Mouse (Mus musculus): ENCODE measurements around the gene Naxd. TPM values are rescaled to one million over a fixed set of nuclear protein-coding genes. Genes with fewer than 3 reads are reported as not detected.

Gene Naxd
- polyA plus RNA-seq (2015; fragmentation: Nextera tagmentation; extraction: Ambion mirVana), result 128 and 132 TPM in 2 replicates

GRCm38 (mm10) chr8:11497017-11497990, at the start of gene Naxd:
Gene Naxd, plus strand, starts transcription at chr8:11497506.
- Histone ChIP-seq H3K9me3 (no peaks in the 10 kb centered on the region), H3K9ac (peak within 1 kb of the TSS; percentile 83), H3K4me3 (peak within 1 kb of the TSS; percentile 92), H3K27me3 (peaks cover 10% of the 10 kb centered on the region; the same call in 1 of the 2 replicates), H3K4me2 (replicated peaks) (peak within 1 kb of the TSS; percentile 83), H3K36me3 (peaks cover under 1% of the 10 kb centered on the region), H3K4me1 (peaks cover 24% of the 10 kb centered on the region), H3K27ac (peak within 1 kb of the TSS; percentile 69; the same call in 1 of the 2 replicates)
- peak; percentile 97 for ATAC-seq (ENCODE audit: low FRiP score, low read depth)
- WGBS, result 4% methylated on average over 72 of the region's 73 CpGs

- H3K4me2 ChIP-seq (replicated peaks), result no peak overlapping the region
- peaks cover 13% of the 10 kb centered on the region for H3K4me1 ChIP-seq
- WGBS, result 93% methylated on average over 23 of the region's 23 CpGs
- ATAC-seq (ENCODE audit: low FRiP score, low read depth), result no peak
- no peaks in the 10 kb centered on the region for H3K9me3 ChIP-seq
- peaks cover 53% of the 10 kb centered on the region for H3K36me3 ChIP-seq
- no peak overlapping the region for H3K27ac ChIP-seq
- H3K4me3 ChIP-seq, result no peak overlapping the region
- no peaks in the 10 kb centered on the region for H3K27me3 ChIP-seq
- no peak overlapping the region for H3K9ac ChIP-seq
Observed at GRCm38 (mm10) chr8:11447910-11448570, 49.3 kb upstream of the Naxd start.

- peaks cover 30% of the 10 kb centered on the region for H3K36me3 ChIP-seq
- ATAC-seq (ENCODE audit: low FRiP score, low read depth), result no peak
- H3K27ac ChIP-seq, result no peak overlapping the region
- no peaks in the 10 kb centered on the region for H3K27me3 ChIP-seq
- H3K9me3 ChIP-seq, result no peaks in the 10 kb centered on the region
- H3K4me1 ChIP-seq, result peaks cover 24% of the 10 kb centered on the region
- no peak overlapping the region for H3K4me2 ChIP-seq (replicated peaks)
- WGBS, result 38% methylated on average over 8 of the region's 8 CpGs
- no peak overlapping the region for H3K4me3 ChIP-seq
- H3K9ac ChIP-seq, result no peak overlapping the region
Observed at GRCm38 (mm10) chr8:11450184-11451113, 46.9 kb upstream of the Naxd start.

GRCm38 (mm10) chr8:11452152-11452551, 45.2 kb upstream of the Naxd start:
- no peak overlapping the region for H3K4me2 ChIP-seq (replicated peaks)
- no peak overlapping the region for H3K9ac ChIP-seq
- no peaks in the 10 kb centered on the region for H3K27me3 ChIP-seq
- WGBS, result 79% methylated on average over 1 of the region's 1 CpGs
- H3K9me3 ChIP-seq, result no peaks in the 10 kb centered on the region
- H3K4me1 ChIP-seq, result peaks cover 24% of the 10 kb centered on the region
- no peak overlapping the region for H3K4me3 ChIP-seq
- H3K27ac ChIP-seq, result 0 out of 2 replicates have a peak overlapping the region, but pooled peaks have one; percentile 18
- no peak for ATAC-seq (ENCODE audit: low FRiP score, low read depth)
- peaks cover 14% of the 10 kb centered on the region for H3K36me3 ChIP-seq

- H3K9ac ChIP-seq, result no peak overlapping the region
- ATAC-seq (ENCODE audit: low FRiP score, low read depth), result no peak
- H3K27ac ChIP-seq, result peak overlapping the region; percentile 18; the same call in 1 of the 2 replicates
- H3K27me3 ChIP-seq, result no peaks in the 10 kb centered on the region
- H3K9me3 ChIP-seq, result no peaks in the 10 kb centered on the region
- peaks cover 14% of the 10 kb centered on the region for H3K36me3 ChIP-seq
- H3K4me1 ChIP-seq, result peaks cover 26% of the 10 kb centered on the region
- 72% methylated on average over 3 of the region's 3 CpGs for WGBS
- H3K4me3 ChIP-seq, result no peak overlapping the region
- H3K4me2 ChIP-seq (replicated peaks), result no peak overlapping the region
Observed at GRCm38 (mm10) chr8:11452559-11452958, 44.7 kb upstream of the Naxd start.

- no peak overlapping the region for H3K4me2 ChIP-seq (replicated peaks)
- H3K36me3 ChIP-seq, result peaks cover 11% of the 10 kb centered on the region
- 56% methylated on average over 4 of the region's 4 CpGs for WGBS
- peaks cover 30% of the 10 kb centered on the region for H3K4me1 ChIP-seq
- peak overlapping the region; percentile 18; the same call in 1 of the 2 replicates for H3K27ac ChIP-seq
- no peaks in the 10 kb centered on the region for H3K27me3 ChIP-seq
- ATAC-seq (ENCODE audit: low FRiP score, low read depth), result no peak
- H3K9ac ChIP-seq, result no peak overlapping the region
- no peak overlapping the region for H3K4me3 ChIP-seq
- no peaks in the 10 kb centered on the region for H3K9me3 ChIP-seq
Observed at GRCm38 (mm10) chr8:11452974-11453373, 44.3 kb upstream of the Naxd start.

- no peak for ATAC-seq (ENCODE audit: low FRiP score, low read depth)
- Histone ChIP-seq H3K4me3 (no peak overlapping the region), H3K4me1 (peaks cover 42% of the 10 kb centered on the region), H3K9ac (no peak overlapping the region), H3K36me3 (no peaks in the 10 kb centered on the region), H3K27ac (no peak overlapping the region), H3K27me3 (no peaks in the 10 kb centered on the region), H3K4me2 (replicated peaks) (no peak overlapping the region), H3K9me3 (no peaks in the 10 kb centered on the region)
- 78% methylated on average over 12 of the region's 12 CpGs for WGBS
Observed at GRCm38 (mm10) chr8:11454228-11454627, 43.1 kb upstream of the Naxd start.

- H3K4me1 ChIP-seq, result peaks cover 48% of the 10 kb centered on the region
- H3K27me3 ChIP-seq, result no peaks in the 10 kb centered on the region
- ATAC-seq (ENCODE audit: low FRiP score, low read depth), result no peak
- H3K36me3 ChIP-seq, result no peaks in the 10 kb centered on the region
- H3K9ac ChIP-seq, result no peak overlapping the region
- H3K4me3 ChIP-seq, result no peak overlapping the region
- WGBS, result 63% methylated on average over 3 of the region's 3 CpGs
- H3K27ac ChIP-seq, result no peak overlapping the region
- no peak overlapping the region for H3K4me2 ChIP-seq (replicated peaks)
- no peaks in the 10 kb centered on the region for H3K9me3 ChIP-seq
Observed at GRCm38 (mm10) chr8:11457278-11457677, 40.0 kb upstream of the Naxd start.

- Histone ChIP-seq H3K9ac (no peak overlapping the region), H3K27me3 (no peaks in the 10 kb centered on the region), H3K4me3 (no peak overlapping the region), H3K4me1 (peaks cover 40% of the 10 kb centered on the region), H3K36me3 (no peaks in the 10 kb centered on the region), H3K9me3 (no peaks in the 10 kb centered on the region), H3K27ac (no peak overlapping the region), H3K4me2 (replicated peaks) (no peak overlapping the region)
- 46% methylated on average over 11 of the region's 12 CpGs for WGBS
- no peak for ATAC-seq (ENCODE audit: low FRiP score, low read depth)
Observed at GRCm38 (mm10) chr8:11457981-11458836, 39.1 kb upstream of the Naxd start.

- Histone ChIP-seq H3K9me3 (no peaks in the 10 kb centered on the region), H3K36me3 (no peaks in the 10 kb centered on the region), H3K9ac (no peak overlapping the region), H3K27me3 (no peaks in the 10 kb centered on the region), H3K4me3 (no peak overlapping the region), H3K4me2 (replicated peaks) (no peak overlapping the region), H3K4me1 (peaks cover 34% of the 10 kb centered on the region), H3K27ac (no peak overlapping the region)
- ATAC-seq (ENCODE audit: low FRiP score, low read depth), result no peak
- WGBS, result 36% methylated on average over 5 of the region's 5 CpGs
Observed at GRCm38 (mm10) chr8:11459016-11459415, 38.3 kb upstream of the Naxd start.

GRCm38 (mm10) chr8:11460934-11461333, 36.4 kb upstream of the Naxd start:
- H3K27ac ChIP-seq, result no peak overlapping the region
- 39% methylated on average over 2 of the region's 2 CpGs for WGBS
- no peaks in the 10 kb centered on the region for H3K9me3 ChIP-seq
- no peak overlapping the region for H3K4me2 ChIP-seq (replicated peaks)
- no peaks in the 10 kb centered on the region for H3K27me3 ChIP-seq
- H3K4me3 ChIP-seq, result no peak overlapping the region
- H3K9ac ChIP-seq, result no peak overlapping the region
- peaks cover 29% of the 10 kb centered on the region for H3K4me1 ChIP-seq
- no peak for ATAC-seq (ENCODE audit: low FRiP score, low read depth)
- H3K36me3 ChIP-seq, result no peaks in the 10 kb centered on the region

All from limb, embryonic 13.5 days (tissue).